Mouse (Mus musculus) monocyte, adult 5-6 weeks (primary cell): ENCODE measurements around the gene Filip1l. TPM values are rescaled to one million over a fixed set of nuclear protein-coding genes. Genes with fewer than 3 reads are reported as not detected.

ENCODE experiments used
- ATAC-seq: fragments of 153-309, 156-312 bp; replicated peaks from 2 replicates; pipeline ENCODE4 v1.8.0; 2017; ENCODE audit warnings: mild to moderate bottlenecking; ENCODE audit not compliant: low TSS enrichment, insufficient number of reproducible peaks, severe bottlenecking, poor library complexity, low FRiP score
- total RNA-seq: library from RNA; stranded (forward); fragments of 200-1000, 200-491, 200-594 nt; gene quantifications from 3 replicates; pipeline ENCODE4 v1.2.3, GENCODE M21; 2017

Filip1l gene
- total RNA-seq, 1 experiment from 2014 or later = 207 TPM

GRCm38 (mm10) chr16:57465386-57465913 is 112.6 kb downstream of the Filip1l start:
- no peak for ATAC-seq

- ATAC-seq = no peak
Observed at GRCm38 (mm10) chr16:57469301-57469700, 116.4 kb downstream of the Filip1l start.

- ATAC-seq = no peak
Observed at GRCm38 (mm10) chr16:57469869-57470268, 117.0 kb downstream of the Filip1l start.

- ATAC-seq = no peak
Observed at GRCm38 (mm10) chr16:57470286-57470830, 117.5 kb downstream of the Filip1l start.

- peak; percentile 63; the same call in 1 of the 2 replicates for ATAC-seq
Observed at GRCm38 (mm10) chr16:57471071-57471470, 118.2 kb downstream of the Filip1l start.

- no peak for ATAC-seq
Observed at GRCm38 (mm10) chr16:57473415-57474085, 120.7 kb downstream of the Filip1l start.

GRCm38 (mm10) chr16:57478451-57478850 is 125.6 kb downstream of the Filip1l start:
- ATAC-seq = no peak

- no peak for ATAC-seq
Observed at GRCm38 (mm10) chr16:57479776-57480175, 126.9 kb downstream of the Filip1l start.

- peak; percentile 84 for ATAC-seq
Observed at GRCm38 (mm10) chr16:57482264-57482663, 129.4 kb downstream of the Filip1l start.

GRCm38 (mm10) chr16:57482911-57483310 is 130.0 kb downstream of the Filip1l start:
- 0 out of 2 replicates have a peak, but pooled peaks have one; percentile 31 for ATAC-seq

GRCm38 (mm10) chr16:57483503-57483902 is 130.6 kb downstream of the Filip1l start:
- no peak for ATAC-seq

- ATAC-seq = no peak
Observed at GRCm38 (mm10) chr16:57484043-57484795, 131.3 kb downstream of the Filip1l start.

- ATAC-seq = no peak
Observed at GRCm38 (mm10) chr16:57485265-57485664, 132.4 kb downstream of the Filip1l start.

- ATAC-seq = no peak
Observed at GRCm38 (mm10) chr16:57486266-57486665, 133.4 kb downstream of the Filip1l start.

- no peak for ATAC-seq
Observed at GRCm38 (mm10) chr16:57488661-57489060, 135.8 kb downstream of the Filip1l start.

GRCm38 (mm10) chr16:57490691-57491090 is 137.8 kb downstream of the Filip1l start:
- ATAC-seq = no peak

GRCm38 (mm10) chr16:57491853-57492252 is 139.0 kb downstream of the Filip1l start:
- no peak for ATAC-seq

- no peak for ATAC-seq
Observed at GRCm38 (mm10) chr16:57495476-57496203, 142.7 kb downstream of the Filip1l start.
